Mouse (Mus musculus) heart, adult 2 months (tissue): ENCODE measurements around the gene Ahctf1. TPM values are rescaled to one million over a fixed set of nuclear protein-coding genes. Genes with fewer than 3 reads are reported as not detected.
A peak's percentile ranks its signal among the peaks of the same experiment; 100 is the strongest.

Experiments used
- DNase-seq, 2 experiments: peaks; one replicate each; pipeline ENCODE4 v3.0.0; 2021
- H3K27ac ChIP-seq: fragments of 200-600 bp; 2 replicates; pipeline ENCODE4 v1.8.1; 2022
- H3K27me3 ChIP-seq: fragments of 200-500 bp; 2 replicates; pipeline ENCODE4 v1.6.1; 2012; ENCODE audit warnings: mild to moderate bottlenecking, low read length, inconsistent platforms, mixed read lengths; ENCODE audit not compliant: control insufficient read depth, insufficient read depth
- H3K36me3 ChIP-seq: fragments of 200-500 bp; 2 replicates; pipeline ENCODE4 v1.6.1; 2012; ENCODE audit warnings: low read length, inconsistent platforms; ENCODE audit not compliant: control insufficient read depth, insufficient read depth
- H3K4me1 ChIP-seq: fragments of 200-500 bp; 2 replicates; pipeline ENCODE4 v1.6.1; 2011; ENCODE audit warnings: low read length; ENCODE audit not compliant: control insufficient read depth, insufficient read depth
- H3K4me3 ChIP-seq: fragments of 200-600 bp; 2 replicates; pipeline ENCODE4 v1.8.1; 2022
- H3K79me2 ChIP-seq: fragments of 200-500 bp; replicated peaks from 2 replicates; pipeline ENCODE4 v1.6.1; 2012; ENCODE audit warnings: mild to moderate bottlenecking, inconsistent platforms, low read length, moderate library complexity, mixed read lengths; ENCODE audit not compliant: control insufficient read depth, insufficient read depth
- H3K9ac ChIP-seq: fragments of 200-500 bp; 2 replicates; pipeline ENCODE4 v1.6.1; 2012; ENCODE audit warnings: low read depth, mild to moderate bottlenecking, control low read depth, inconsistent platforms, low read length, mixed read lengths
- CTCF ChIP-seq: fragments of 200-600 bp; IDR thresholded peaks from 2 replicates; pipeline ENCODE4 v1.8.1; 2022; ENCODE audit warnings: antibody characterized with exemption, mild to moderate bottlenecking, moderate library complexity
- EP300 ChIP-seq: fragments of 200-500 bp; IDR thresholded peaks from 2 replicates; pipeline ENCODE4 v1.6.1; 2011; ENCODE audit warnings: low read depth, low read length, control low read depth; ENCODE audit not compliant: insufficient read depth
- POLR2A ChIP-seq: fragments of 200-500 bp; IDR thresholded peaks from 2 replicates; pipeline ENCODE4 v1.6.1; 2011; ENCODE audit warnings: mild to moderate bottlenecking, low read depth, low read length, control low read depth; ENCODE audit not compliant: insufficient read depth
- WGBS: fragments of 180-500 bp; shearing (Covaris S2); methylation state at CpG from one replicate; pipeline ENCODE4 v1.1.7; 2018; 5-methylcytosine and 5-hydroxymethylcytosine counted together
- intact Hi-C: fragments of 180-260 bp; cut with DNase I; formaldehyde crosslinking; loops from one replicate; pipeline ENCODE4 v1.15.1; 2025
- polyA plus RNA-seq: library from polyadenylated mRNA; depleted of rRNA; stranded (reverse); fragments of >200 nt; gene quantifications from 2 replicates; pipeline ENCODE4 v1.2.3, GENCODE M21; 2012
- total RNA-seq, 2 experiments: library from RNA; stranded (reverse); gene quantifications; 2 replicates each; pipeline ENCODE4 v1.2.3; 2021

Ahctf1 gene
- total and polyA plus RNA-seq, 3 experiments, result 3.9 to 18.4 (median 16.3) TPM

DNA sequence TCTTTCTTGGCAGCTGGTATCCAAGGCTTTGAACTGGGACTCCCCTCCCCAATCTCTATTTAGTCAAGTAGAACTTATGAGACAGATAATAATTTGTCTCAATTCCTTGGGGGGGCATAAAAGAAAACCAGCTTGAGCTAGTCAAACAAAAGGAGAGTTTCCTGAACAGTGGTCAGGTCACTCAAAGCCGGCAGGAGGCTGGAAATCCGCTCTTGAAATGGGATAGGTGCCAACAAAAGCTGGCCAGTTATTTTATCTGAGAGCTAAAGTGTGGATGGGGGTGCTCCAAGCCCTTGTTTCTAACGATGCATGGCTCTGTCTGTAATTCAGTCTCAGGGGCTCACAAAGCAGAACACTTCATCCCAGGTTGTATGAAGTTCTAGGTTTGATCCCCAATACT, 40.5 kb upstream of the Ahctf1 start:
- intact Hi-C loops, result loop anchor here (2.0 to 10.0 kb wide), 3 partner anchors 39 to 199 kb away; no protein-coding TSS in a partner anchor

DNA sequence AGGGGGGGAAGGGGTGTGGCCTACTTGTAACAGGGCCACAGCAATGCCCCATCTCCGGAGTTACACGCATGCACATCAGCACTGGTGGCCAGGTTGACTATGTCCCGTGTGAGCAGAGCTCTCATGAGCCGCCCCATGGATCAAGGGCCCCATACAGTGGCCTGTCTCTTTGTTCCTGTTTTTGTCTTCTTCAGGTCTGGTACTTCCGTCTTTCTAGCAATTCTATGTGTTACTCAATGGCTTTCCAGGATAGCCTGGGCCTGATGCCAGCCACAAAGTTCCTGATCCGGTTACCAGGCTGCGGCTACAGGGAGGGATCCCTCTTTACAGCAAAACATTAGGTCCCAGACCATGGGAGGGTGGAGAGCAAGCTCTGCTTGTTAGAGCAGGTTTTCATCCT, 39.1 kb upstream of the Ahctf1 start:
- WGBS, result 58% methylated on average over 7 of the region's 7 CpGs
- TF ChIP-seq POLR2A (no peak), CTCF (no peak), EP300 (no peak)
- no peak overlapping the region for H3K27ac ChIP-seq

More for the DNA sequence above, 40.5 kb upstream of the Ahctf1 start:
- DNase-seq, result no peak
- Histone ChIP-seq H3K4me1 (peaks cover 7% of the 10 kb centered on the region; the same call in 1 of the 2 replicates), H3K36me3 (no peaks in the 10 kb centered on the region), H3K27me3 (no peaks in the 10 kb centered on the region), H3K79me2 (no peaks in the 10 kb centered on the region), H3K27ac (no peak overlapping the region), H3K9ac (no peak overlapping the region), H3K4me3 (no peak overlapping the region)
- WGBS, result 10% methylated on average over 3 of the region's 3 CpGs
- TF ChIP-seq CTCF, result no peak
- TF ChIP-seq POLR2A, result no peak
- TF ChIP-seq EP300, result no peak

DNA sequence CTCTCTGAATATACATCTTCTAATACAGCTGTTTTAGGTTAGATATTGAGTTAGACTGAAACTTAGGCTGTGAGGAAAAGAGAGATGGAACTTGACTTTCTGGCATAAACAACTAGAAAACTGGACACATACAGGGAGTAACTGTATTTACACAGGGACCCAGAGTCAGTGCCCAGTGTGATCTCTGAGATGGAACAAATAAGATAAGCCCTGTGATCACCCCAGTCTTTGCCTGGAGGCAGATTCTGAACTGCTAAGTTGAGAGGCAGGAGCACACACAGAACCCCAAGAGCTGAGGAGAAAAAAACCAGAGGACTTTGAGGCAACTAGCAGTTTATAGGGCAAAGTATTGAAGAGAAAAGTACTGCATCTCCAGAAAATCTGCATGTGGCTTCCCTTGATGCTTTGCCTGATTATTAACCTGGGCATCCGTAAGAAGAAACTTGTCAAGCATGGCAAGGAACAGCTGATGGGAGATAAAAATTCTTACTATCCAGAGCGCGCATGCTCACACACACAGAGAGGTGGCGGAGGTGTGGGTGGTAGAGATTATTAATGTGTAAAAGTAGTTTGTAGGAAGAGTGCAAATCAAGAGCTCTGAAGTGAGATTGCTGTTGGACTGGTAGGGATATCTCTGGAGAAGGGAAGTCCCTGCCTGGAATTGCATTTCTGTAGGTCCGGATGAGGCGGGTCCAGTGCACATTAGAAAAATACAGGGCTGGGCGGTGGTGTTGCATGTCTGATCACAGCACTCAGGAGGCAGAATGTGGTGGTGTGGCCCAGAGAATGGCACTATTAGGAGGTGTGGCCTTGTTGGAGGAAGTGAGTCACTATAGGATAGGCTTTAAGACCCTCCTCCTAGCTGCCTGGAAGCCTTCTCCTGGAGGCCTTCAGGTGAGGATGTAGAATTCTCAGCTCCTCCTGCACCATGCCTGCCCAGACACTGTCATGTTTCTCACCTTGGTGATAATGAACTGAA, 33.2 kb upstream of the Ahctf1 start:
- Histone ChIP-seq H3K4me1 (no peaks in the 10 kb centered on the region), H3K27me3 (no peaks in the 10 kb centered on the region), H3K27ac (no peak overlapping the region), H3K9ac (no peak overlapping the region), H3K36me3 (no peaks in the 10 kb centered on the region), H3K4me3 (no peak overlapping the region), H3K79me2 (no peaks in the 10 kb centered on the region)
- WGBS, result 88% methylated on average over 7 of the region's 7 CpGs
- DNase-seq, result no peak
- intact Hi-C loops, result no loop called here
- TF ChIP-seq CTCF (no peak), POLR2A (no peak), EP300 (no peak)

More for the DNA sequence above, 39.1 kb upstream of the Ahctf1 start:
- H3K4me1 ChIP-seq, result peaks cover 3% of the 10 kb centered on the region; the same call in 1 of the 2 replicates
- H3K27me3 ChIP-seq, result no peaks in the 10 kb centered on the region
- no peak overlapping the region for H3K4me3 ChIP-seq
- no peaks in the 10 kb centered on the region for H3K79me2 ChIP-seq
- intact Hi-C loops, result loop anchor here (10.0 kb wide), 1 partner anchor 198 kb away; no protein-coding TSS in a partner anchor
- peak; percentile 52 to 68 for DNase-seq
- H3K36me3 ChIP-seq, result no peaks in the 10 kb centered on the region
- H3K9ac ChIP-seq, result no peak overlapping the region

DNA sequence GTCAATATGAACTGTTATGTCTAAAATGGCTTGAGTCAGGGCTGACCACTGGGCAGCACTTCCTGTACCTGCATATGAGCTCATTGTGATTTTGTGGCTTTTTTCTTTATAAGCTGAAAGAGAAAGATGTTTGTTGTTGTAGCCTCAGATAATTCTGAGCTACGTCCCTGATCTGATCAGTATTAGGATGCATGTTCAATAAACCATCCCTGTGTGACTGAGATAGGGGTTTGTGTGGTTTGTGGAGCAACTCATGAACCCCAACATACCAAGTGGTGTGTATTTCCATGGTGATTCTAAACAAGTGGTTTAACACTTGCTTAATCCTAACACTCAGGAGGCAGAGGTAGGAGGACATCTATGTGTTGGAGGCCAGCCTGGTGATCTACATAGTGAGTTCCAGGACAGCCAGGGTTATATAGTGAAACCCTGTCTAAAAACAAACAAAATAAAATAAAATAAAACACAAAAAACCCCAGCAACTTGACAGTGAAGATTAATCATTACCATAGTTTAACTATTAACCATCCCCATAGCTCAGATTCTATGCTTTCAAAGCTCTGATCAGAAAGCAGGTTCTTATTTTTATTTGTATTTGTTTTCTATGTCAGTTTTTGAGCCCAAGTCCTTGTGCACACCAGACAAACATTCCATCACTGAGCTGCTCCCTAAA, 32.4 kb upstream of the Ahctf1 start:
- Histone ChIP-seq H3K27ac (no peak overlapping the region), H3K36me3 (no peaks in the 10 kb centered on the region), H3K27me3 (no peaks in the 10 kb centered on the region), H3K4me3 (no peak overlapping the region), H3K4me1 (no peaks in the 10 kb centered on the region), H3K79me2 (no peaks in the 10 kb centered on the region), H3K9ac (no peak overlapping the region)
- no peak for DNase-seq
- 93% methylated on average over 1 of the region's 1 CpGs for WGBS
- intact Hi-C loops, result no loop called here
- TF ChIP-seq POLR2A (no peak), CTCF (no peak), EP300 (no peak)

DNA sequence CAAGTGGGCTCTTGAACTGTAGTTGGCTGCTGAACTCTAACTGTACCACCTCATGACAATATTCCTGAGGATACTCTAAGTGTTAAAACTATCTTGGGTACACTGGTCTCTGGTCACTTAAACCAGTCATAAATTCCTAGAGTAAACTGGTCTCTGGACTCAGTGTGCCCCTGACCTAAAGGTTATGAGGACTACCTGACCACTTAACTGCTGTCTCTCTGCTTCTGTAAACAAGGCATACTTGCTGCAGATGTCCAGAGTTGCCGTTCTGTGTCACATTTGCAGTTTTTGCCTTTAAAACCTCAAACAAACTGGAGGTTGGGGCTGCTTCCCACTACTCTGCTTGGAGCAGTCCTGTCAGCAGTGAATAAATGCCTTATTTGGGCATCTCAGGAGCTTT, 30.1 kb upstream of the Ahctf1 start:
- Histone ChIP-seq H3K27me3 (no peaks in the 10 kb centered on the region), H3K36me3 (no peaks in the 10 kb centered on the region), H3K4me3 (no peak overlapping the region), H3K4me1 (peaks cover 2% of the 10 kb centered on the region), H3K27ac (no peak overlapping the region), H3K79me2 (no peaks in the 10 kb centered on the region), H3K9ac (no peak overlapping the region)
- 79% methylated on average over 1 of the region's 1 CpGs for WGBS
- no peak for DNase-seq
- TF ChIP-seq EP300 (no peak), POLR2A (no peak), CTCF (no peak)
- intact Hi-C loops, result no loop called here
